Mouse (Mus musculus) testis, adult 2 months (tissue): ENCODE results near the gene Zfr.

Experiments
- CTCF ChIP-seq: fragments of 200-500 bp; IDR thresholded peaks from 2 replicates; pipeline ENCODE4 v1.5.1; 2012; ENCODE audit warnings: low read depth, mild to moderate bottlenecking, inconsistent platforms, low read length, moderate library complexity; ENCODE audit not compliant: control insufficient read depth, insufficient read depth, insufficient replicate concordance
- POLR2A ChIP-seq: fragments of 200-500 bp; IDR thresholded peaks from 2 replicates; pipeline ENCODE4 v1.6.1; 2012; ENCODE audit warnings: low read depth, mild to moderate bottlenecking, inconsistent platforms, low read length, moderate library complexity; ENCODE audit not compliant: control insufficient read depth

GRCm38 (mm10) chr15:12124913-12125312 lies 7.3 kb downstream of the Zfr start:
- TF ChIP-seq CTCF (no peak), POLR2A (no peak)
